Mouse (Mus musculus) neural tube, embryonic 15.5 days (tissue): ENCODE measurements around the gene Wdtc1. TPM values are rescaled to one million over a fixed set of nuclear protein-coding genes. Genes with fewer than 3 reads are reported as not detected.

Experiments
- ATAC-seq: fragments of 200-750 bp; cut with Nextera tagmentation; 2 replicates; pipeline ENCODE4 v1.8.0; 2017; ENCODE audit warnings: mild to moderate bottlenecking, moderate TSS enrichment, moderate library complexity; ENCODE audit not compliant: low FRiP score
- H3K27ac ChIP-seq: fragments of 300-500 bp; sonication (generic); replicated peaks from 2 replicates; pipeline ENCODE4 v1.5.1; 2015; ENCODE audit warnings: mild to moderate bottlenecking, inconsistent platforms
- H3K27me3 ChIP-seq: fragments of 300-500 bp; sonication (generic); replicated peaks from 2 replicates; pipeline ENCODE4 v1.6.1; 2015; ENCODE audit warnings: inconsistent platforms
- H3K36me3 ChIP-seq: fragments of 300-500 bp; sonication (generic); 2 replicates; pipeline ENCODE4 v1.6.1; 2015; ENCODE audit warnings: inconsistent platforms
- H3K4me1 ChIP-seq: fragments of 300-500 bp; sonication (generic); 2 replicates; pipeline ENCODE4 v1.6.1; 2015; ENCODE audit warnings: inconsistent platforms
- H3K4me2 ChIP-seq: fragments of 300-500 bp; sonication (generic); 2 replicates; pipeline ENCODE4 v1.6.1; 2015; ENCODE audit warnings: inconsistent platforms, mild to moderate bottlenecking, moderate library complexity
- H3K4me3 ChIP-seq: fragments of 300-500 bp; sonication (generic); replicated peaks from 2 replicates; pipeline ENCODE4 v1.5.1; 2015; ENCODE audit warnings: mild to moderate bottlenecking, inconsistent platforms
- H3K9ac ChIP-seq: fragments of 300-500 bp; sonication (generic); replicated peaks from 2 replicates; pipeline ENCODE4 v1.6.1; 2015; ENCODE audit warnings: mild to moderate bottlenecking, inconsistent platforms
- H3K9me3 ChIP-seq: fragments of 300-500 bp; sonication (generic); replicated peaks from 2 replicates; pipeline ENCODE4 v1.6.1; 2016; ENCODE audit warnings: inconsistent platforms
- WGBS: fragments of 180-500 bp; shearing (Covaris S2); methylation state at CpG from one replicate; pipeline ENCODE4 v1.1.7; 2015; ENCODE audit warnings: mixed read lengths; 5-methylcytosine and 5-hydroxymethylcytosine counted together
- polyA plus RNA-seq: library from polyadenylated mRNA; unstranded; fragments of >200 nt; fragmentation: Nextera tagmentation; extraction: Ambion mirVana; gene quantifications from 2 replicates; pipeline ENCODE4 v1.2.1, GENCODE M21; 2015

Gene Wdtc1
- polyA plus RNA-seq, 1 experiment from 2014 or later = 19.3 TPM

GRCm38 (mm10) chr4:133340217-133340616 is 13.1 kb downstream of the Wdtc1 start:
- peaks cover 20% of the 10 kb centered on the region for H3K4me1 ChIP-seq
- H3K27me3 ChIP-seq = no peaks in the 10 kb centered on the region
- H3K36me3 ChIP-seq = no peaks in the 10 kb centered on the region
- H3K9ac ChIP-seq = no peak overlapping the region
- H3K9me3 ChIP-seq = no peaks in the 10 kb centered on the region
- H3K4me2 ChIP-seq = no peak overlapping the region
- no peak for ATAC-seq
- H3K4me3 ChIP-seq = no peak overlapping the region
- no peak overlapping the region for H3K27ac ChIP-seq
- WGBS = 93% methylated on average over 2 of the region's 2 CpGs

DNA sequence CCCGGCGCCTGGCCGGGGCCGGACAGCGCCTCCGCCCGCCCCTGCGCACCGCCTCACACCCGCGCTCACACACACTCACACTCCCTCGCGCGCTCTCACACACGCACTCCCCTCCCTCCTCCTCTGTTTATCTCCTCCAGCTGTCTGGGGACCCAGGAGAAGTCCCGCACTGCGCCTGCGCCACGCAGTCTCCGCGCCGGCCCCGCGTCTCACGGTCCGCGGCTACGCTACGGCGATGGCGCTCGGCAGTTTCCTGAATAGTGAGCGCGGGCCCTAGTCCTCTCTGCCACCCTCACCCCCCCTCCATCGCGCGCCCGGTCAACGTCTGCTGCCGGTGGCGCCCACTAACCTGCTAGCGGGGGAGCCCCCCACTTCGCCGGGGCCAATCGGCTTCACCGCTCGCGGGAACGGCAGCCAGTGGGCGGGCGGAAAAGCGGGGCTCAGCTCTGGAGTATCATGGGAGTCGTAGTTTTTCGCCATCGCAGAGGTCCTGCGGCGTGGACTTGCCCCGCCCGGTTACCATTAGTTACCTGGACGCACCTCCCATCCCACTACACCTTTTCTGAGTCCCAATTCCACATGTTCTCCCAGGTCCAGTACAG is 14.0 kb downstream of the Wdtc1 start:
- no peaks in the 10 kb centered on the region for H3K36me3 ChIP-seq
- H3K4me2 ChIP-seq = peak overlapping the region; percentile 87
- under 1% methylated on average over 45 of the region's 60 CpGs for WGBS
- H3K27me3 ChIP-seq = no peaks in the 10 kb centered on the region
- H3K27ac ChIP-seq = peak overlapping the region; percentile 88
- peak overlapping the region; percentile 94 for H3K4me3 ChIP-seq
- H3K4me1 ChIP-seq = peaks cover 20% of the 10 kb centered on the region
- peak; percentile 96 for ATAC-seq
- H3K9ac ChIP-seq = peak overlapping the region; percentile 89
- H3K9me3 ChIP-seq = no peaks in the 10 kb centered on the region

- peaks cover 20% of the 10 kb centered on the region for H3K4me1 ChIP-seq
- no peaks in the 10 kb centered on the region for H3K36me3 ChIP-seq
- peak overlapping the region; percentile 88 for H3K27ac ChIP-seq
- ATAC-seq = peak; percentile 15; the same call in 1 of the 2 replicates
- peak overlapping the region; percentile 87 for H3K4me2 ChIP-seq
- H3K9ac ChIP-seq = peak overlapping the region; percentile 89
- peak overlapping the region; percentile 94 for H3K4me3 ChIP-seq
- H3K27me3 ChIP-seq = no peaks in the 10 kb centered on the region
- WGBS = under 1% methylated on average over 38 of the region's 39 CpGs
- no peaks in the 10 kb centered on the region for H3K9me3 ChIP-seq
Observed at GRCm38 (mm10) chr4:133338521-133339095, 14.7 kb downstream of the Wdtc1 start.

- H3K36me3 ChIP-seq = no peaks in the 10 kb centered on the region
- peak overlapping the region; percentile 94 for H3K4me3 ChIP-seq
- H3K4me1 ChIP-seq = peaks cover 20% of the 10 kb centered on the region
- peak overlapping the region; percentile 87 for H3K4me2 ChIP-seq
- H3K9me3 ChIP-seq = no peaks in the 10 kb centered on the region
- H3K9ac ChIP-seq = peak overlapping the region; percentile 89
- WGBS = 11% methylated on average over 14 of the region's 14 CpGs
- H3K27me3 ChIP-seq = no peaks in the 10 kb centered on the region
- H3K27ac ChIP-seq = no peak overlapping the region
- no peak for ATAC-seq
Observed at GRCm38 (mm10) chr4:133337833-133338520, 15.3 kb downstream of the Wdtc1 start.

GRCm38 (mm10) chr4:133333306-133333705 is 20.0 kb downstream of the Wdtc1 start:
- Histone ChIP-seq H3K27me3 (no peaks in the 10 kb centered on the region), H3K27ac (no peak overlapping the region), H3K4me1 (peaks cover 13% of the 10 kb centered on the region), H3K36me3 (no peaks in the 10 kb centered on the region), H3K9me3 (no peaks in the 10 kb centered on the region), H3K9ac (no peak overlapping the region), H3K4me2 (no peak overlapping the region), H3K4me3 (no peak overlapping the region)
- 69% methylated on average over 6 of the region's 6 CpGs for WGBS
- no peak for ATAC-seq

DNA sequence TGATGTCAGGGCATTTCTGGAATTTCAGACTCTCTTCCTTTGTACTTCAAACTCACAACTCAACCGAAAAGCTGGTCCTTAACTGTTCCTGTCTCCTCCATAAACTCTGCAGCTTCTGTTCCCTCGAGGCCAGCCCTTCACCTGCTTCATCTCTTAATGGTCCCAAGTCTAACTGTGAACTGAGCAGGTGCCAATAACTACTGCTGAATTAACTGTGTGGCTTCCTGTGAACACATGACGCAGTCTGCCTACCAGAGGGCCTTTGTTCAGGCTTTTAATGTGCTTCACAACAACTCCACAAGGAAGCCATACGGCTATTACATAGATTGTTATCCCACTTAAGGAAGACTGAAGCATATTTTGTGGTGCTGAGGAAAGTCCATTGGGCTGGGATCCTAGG is 23.0 kb downstream of the Wdtc1 start:
- H3K27ac ChIP-seq = no peak overlapping the region
- no peaks in the 10 kb centered on the region; the same call in 1 of the 2 replicates for H3K4me1 ChIP-seq
- H3K27me3 ChIP-seq = no peaks in the 10 kb centered on the region
- H3K36me3 ChIP-seq = no peaks in the 10 kb centered on the region
- H3K9me3 ChIP-seq = no peaks in the 10 kb centered on the region
- H3K9ac ChIP-seq = no peak overlapping the region
- no peak for ATAC-seq
- no peak overlapping the region for H3K4me2 ChIP-seq
- H3K4me3 ChIP-seq = no peak overlapping the region
- 68% methylated on average over 4 of the region's 4 CpGs for WGBS

GRCm38 (mm10) chr4:133328129-133328528 is 25.2 kb downstream of the Wdtc1 start:
- Histone ChIP-seq H3K9me3 (no peaks in the 10 kb centered on the region), H3K36me3 (no peaks in the 10 kb centered on the region; the same call in 1 of the 2 replicates), H3K4me2 (no peak overlapping the region), H3K27me3 (no peaks in the 10 kb centered on the region), H3K4me1 (no peaks in the 10 kb centered on the region; the same call in 1 of the 2 replicates), H3K4me3 (no peak overlapping the region), H3K27ac (no peak overlapping the region), H3K9ac (no peak overlapping the region)
- WGBS = 84% methylated on average over 7 of the region's 7 CpGs
- no peak for ATAC-seq

DNA sequence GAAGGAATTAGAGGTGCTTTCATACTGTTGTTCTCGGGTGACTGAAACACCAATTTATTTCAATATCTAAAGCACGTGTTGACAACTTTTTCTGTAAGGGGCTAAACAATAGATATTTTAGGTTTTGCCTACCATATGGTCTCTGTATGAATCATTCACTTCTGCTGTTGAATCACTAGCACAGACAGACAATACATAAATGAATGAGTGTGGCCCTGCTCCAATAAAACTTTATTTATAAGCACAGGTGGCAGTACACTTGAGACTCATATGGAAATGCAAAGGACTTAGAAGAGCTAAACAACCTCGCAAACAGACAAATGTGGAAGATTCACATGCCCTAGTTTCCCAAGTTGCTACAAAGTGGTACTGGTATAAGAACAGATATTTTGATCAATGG is 33.6 kb downstream of the Wdtc1 start:
- no peak for ATAC-seq
- H3K9ac ChIP-seq = no peak overlapping the region

GRCm38 (mm10) chr4:133315991-133316390 is 37.3 kb downstream of the Wdtc1 start:
- ATAC-seq = no peak
- Histone ChIP-seq H3K4me2 (no peak overlapping the region), H3K9me3 (no peaks in the 10 kb centered on the region), H3K27me3 (no peaks in the 10 kb centered on the region), H3K9ac (no peak overlapping the region), H3K27ac (no peak overlapping the region), H3K36me3 (peaks cover 14% of the 10 kb centered on the region; the same call in 1 of the 2 replicates), H3K4me3 (no peak overlapping the region), H3K4me1 (no peaks in the 10 kb centered on the region)
- WGBS = 92% methylated on average over 5 of the region's 5 CpGs

More for the DNA sequence above, 33.6 kb downstream of the Wdtc1 start:
- 91% methylated on average over 3 of the region's 3 CpGs for WGBS
- H3K4me1 ChIP-seq = no peaks in the 10 kb centered on the region
- no peak overlapping the region for H3K27ac ChIP-seq
- H3K4me2 ChIP-seq = no peak overlapping the region
- H3K4me3 ChIP-seq = no peak overlapping the region
- no peaks in the 10 kb centered on the region for H3K9me3 ChIP-seq
- peaks cover 9% of the 10 kb centered on the region; the same call in 1 of the 2 replicates for H3K36me3 ChIP-seq
- no peaks in the 10 kb centered on the region for H3K27me3 ChIP-seq

DNA sequence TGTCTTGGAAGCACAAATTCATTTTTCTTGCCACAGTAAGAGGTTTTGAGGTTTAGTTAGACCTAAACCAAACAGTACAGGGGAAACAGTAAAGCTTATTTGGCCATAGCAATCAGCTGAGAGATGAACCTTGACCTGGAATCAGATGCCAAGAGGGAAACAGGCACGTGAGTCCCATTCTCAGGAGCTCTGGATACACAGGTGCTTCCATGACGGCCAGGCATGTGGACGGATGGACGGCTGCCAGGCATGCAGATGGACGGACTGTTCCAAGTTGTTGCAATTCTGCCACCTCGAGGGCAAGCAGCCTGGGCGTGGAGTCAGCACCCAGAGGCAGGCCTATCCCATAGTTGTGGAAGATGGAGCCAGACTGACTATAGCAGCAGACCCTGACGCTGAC is 38.4 kb downstream of the Wdtc1 start:
- Histone ChIP-seq H3K27me3 (no peaks in the 10 kb centered on the region), H3K4me3 (no peak overlapping the region), H3K9me3 (no peaks in the 10 kb centered on the region), H3K4me2 (no peak overlapping the region), H3K36me3 (peaks cover 11% of the 10 kb centered on the region; the same call in 1 of the 2 replicates), H3K4me1 (no peaks in the 10 kb centered on the region), H3K9ac (no peak overlapping the region), H3K27ac (no peak overlapping the region)
- 88% methylated on average over 8 of the region's 8 CpGs for WGBS
- no peak for ATAC-seq

- H3K36me3 ChIP-seq = peaks cover 25% of the 10 kb centered on the region
- no peak for ATAC-seq
- H3K4me1 ChIP-seq = no peaks in the 10 kb centered on the region
- H3K4me3 ChIP-seq = no peak overlapping the region
- H3K9me3 ChIP-seq = no peaks in the 10 kb centered on the region
- no peak overlapping the region for H3K4me2 ChIP-seq
- 0% methylated on average over 3 of the region's 3 CpGs for WGBS
- H3K27ac ChIP-seq = no peak overlapping the region
- no peak overlapping the region for H3K9ac ChIP-seq
- H3K27me3 ChIP-seq = no peaks in the 10 kb centered on the region
Observed at GRCm38 (mm10) chr4:133309948-133310347, 43.3 kb downstream of the Wdtc1 start.

GRCm38 (mm10) chr4:133307331-133307730 is 46.0 kb downstream of the Wdtc1 start:
- Histone ChIP-seq H3K4me3 (no peak overlapping the region), H3K4me1 (no peaks in the 10 kb centered on the region), H3K27ac (no peak overlapping the region), H3K9me3 (no peaks in the 10 kb centered on the region), H3K9ac (no peak overlapping the region), H3K27me3 (no peaks in the 10 kb centered on the region), H3K36me3 (peaks cover 25% of the 10 kb centered on the region), H3K4me2 (no peak overlapping the region)
- 45% methylated on average over 3 of the region's 3 CpGs for WGBS
- ATAC-seq = no peak
